Mouse (Mus musculus) kidney, embryonic 15.5 days (tissue): ENCODE results near the gene Fpr3. TPM values are rescaled to one million over a fixed set of nuclear protein-coding genes. Genes with fewer than 3 reads are reported as not detected.
"Not testable (repeated sequence)": the region's sequence is repeated elsewhere in the genome, so short reads cannot be mapped to it uniquely, and the experiment has no call there.

ENCODE experiments used
- ATAC-seq: fragments of 200-750 bp; cut with Nextera tagmentation; replicated peaks from 2 replicates; pipeline ENCODE4 v1.8.0; 2017; ENCODE audit warnings: moderate TSS enrichment; ENCODE audit not compliant: low FRiP score
- H3K27ac ChIP-seq: fragments of 300-500 bp; sonication (generic); 2 replicates; pipeline ENCODE4 v1.5.1; 2015; ENCODE audit warnings: mild to moderate bottlenecking, inconsistent platforms
- H3K27me3 ChIP-seq: fragments of 300-500 bp; sonication (generic); 2 replicates; pipeline ENCODE4 v1.6.1; 2015; ENCODE audit warnings: inconsistent platforms
- H3K36me3 ChIP-seq: fragments of 300-500 bp; sonication (generic); 2 replicates; pipeline ENCODE4 v1.6.1; 2015; ENCODE audit warnings: inconsistent platforms
- H3K4me1 ChIP-seq: fragments of 300-500 bp; sonication (generic); 2 replicates; pipeline ENCODE4 v1.6.1; 2015; ENCODE audit warnings: inconsistent platforms
- H3K4me2 ChIP-seq: fragments of 300-500 bp; sonication (generic); 2 replicates; pipeline ENCODE4 v1.6.1; 2015; ENCODE audit warnings: moderate library complexity, mild to moderate bottlenecking, inconsistent platforms
- H3K4me3 ChIP-seq: fragments of 300-500 bp; sonication (generic); replicated peaks from 2 replicates; pipeline ENCODE4 v1.5.1; 2015; ENCODE audit warnings: mild to moderate bottlenecking, inconsistent platforms
- H3K9ac ChIP-seq: fragments of 300-500 bp; sonication (generic); 2 replicates; pipeline ENCODE4 v1.6.1; 2015; ENCODE audit warnings: mild to moderate bottlenecking, inconsistent platforms
- H3K9me3 ChIP-seq: fragments of 300-500 bp; sonication (generic); replicated peaks from 2 replicates; pipeline ENCODE4 v1.6.1; 2016; ENCODE audit warnings: inconsistent platforms
- WGBS: fragments of 180-500 bp; shearing (Covaris S2); methylation state at CpG from one replicate; pipeline ENCODE4 v1.1.7; 2015; ENCODE audit warnings: mixed read lengths; 5-methylcytosine and 5-hydroxymethylcytosine counted together
- polyA plus RNA-seq: library from polyadenylated mRNA; unstranded; fragments of >200 nt; fragmentation: Nextera tagmentation; extraction: Ambion mirVana; gene quantifications from 2 replicates; pipeline ENCODE4 v1.2.1, GENCODE M21; 2015

Gene Fpr3
- polyA plus RNA-seq, 1 experiment from 2014 or later: not detected

GRCm38 (mm10) chr17:17896039-17896438, 8.4 kb downstream of the Fpr3 start:
- Histone ChIP-seq H3K27ac (no peak overlapping the region), H3K9me3 (no peaks in the 10 kb centered on the region), H3K36me3 (no peaks in the 10 kb centered on the region), H3K4me3 (no peak overlapping the region), H3K4me1 (no peaks in the 10 kb centered on the region), H3K4me2 (no peak overlapping the region), H3K27me3 (no peaks in the 10 kb centered on the region), H3K9ac (no peak overlapping the region)
- ATAC-seq: 0 out of 2 replicates have a peak, but pooled peaks have one; percentile 29
- 4% methylated on average over 4 of the region's 4 CpGs for WGBS

GRCm38 (mm10) chr17:17899268-17899667, 11.6 kb downstream of the Fpr3 start:
- H3K4me3 ChIP-seq: no peak overlapping the region
- no peaks in the 10 kb centered on the region for H3K4me1 ChIP-seq
- WGBS: 85% methylated on average over 2 of the region's 2 CpGs
- H3K27me3 ChIP-seq: no peaks in the 10 kb centered on the region
- no peak overlapping the region for H3K9ac ChIP-seq
- no peak overlapping the region for H3K27ac ChIP-seq
- no peaks in the 10 kb centered on the region for H3K9me3 ChIP-seq
- H3K4me2 ChIP-seq: no peak overlapping the region
- no peak for ATAC-seq
- no peaks in the 10 kb centered on the region for H3K36me3 ChIP-seq

GRCm38 (mm10) chr17:17900768-17901167, 13.1 kb downstream of the Fpr3 start:
- no peak for ATAC-seq
- Histone ChIP-seq H3K9ac (no peak overlapping the region), H3K27me3 (no peaks in the 10 kb centered on the region), H3K36me3 (no peaks in the 10 kb centered on the region), H3K27ac (no peak overlapping the region), H3K4me2 (no peak overlapping the region), H3K4me1 (no peaks in the 10 kb centered on the region), H3K9me3 (no peaks in the 10 kb centered on the region), H3K4me3 (no peak overlapping the region)
- 89% methylated on average over 1 of the region's 1 CpGs for WGBS

- peak overlapping the region; percentile 55 for H3K4me3 ChIP-seq
- no peaks in the 10 kb centered on the region for H3K9me3 ChIP-seq
- WGBS: 15% methylated on average over 51 of the region's 51 CpGs
- H3K36me3 ChIP-seq: no peaks in the 10 kb centered on the region
- peak overlapping the region; percentile 86 for H3K4me2 ChIP-seq
- no peaks in the 10 kb centered on the region for H3K4me1 ChIP-seq
- H3K9ac ChIP-seq: peak overlapping the region; percentile 45; the same call in 1 of the 2 replicates
- no peaks in the 10 kb centered on the region; the same call in 1 of the 2 replicates for H3K27me3 ChIP-seq
- peak; percentile 100 for ATAC-seq
- no peak overlapping the region for H3K27ac ChIP-seq
Observed at GRCm38 (mm10) chr17:17909636-17910421, 22.2 kb downstream of the Fpr3 start.

GRCm38 (mm10) chr17:17912618-17913017, 25.0 kb downstream of the Fpr3 start:
- H3K9me3 ChIP-seq, H3K4me2 ChIP-seq, H3K4me3 ChIP-seq, H3K4me1 ChIP-seq, H3K9ac ChIP-seq, H3K36me3 ChIP-seq, H3K27ac ChIP-seq, ATAC-seq, H3K27me3 ChIP-seq: not testable (repeated sequence)
- WGBS: 81% methylated on average over 8 of the region's 8 CpGs

- Histone ChIP-seq H3K4me2 (no peak overlapping the region), H3K27me3 (no peaks in the 10 kb centered on the region), H3K27ac (no peak overlapping the region), H3K4me3 (no peak overlapping the region), H3K4me1 (no peaks in the 10 kb centered on the region), H3K36me3 (no peaks in the 10 kb centered on the region), H3K9ac (no peak overlapping the region), H3K9me3 (no peaks in the 10 kb centered on the region)
- ATAC-seq: no peak
- 83% methylated on average over 1 of the region's 1 CpGs for WGBS
Observed at GRCm38 (mm10) chr17:17917376-17917775, 29.7 kb downstream of the Fpr3 start.

GRCm38 (mm10) chr17:17917782-17918181, 30.1 kb downstream of the Fpr3 start:
- H3K36me3 ChIP-seq: no peaks in the 10 kb centered on the region
- H3K4me1 ChIP-seq: no peaks in the 10 kb centered on the region
- H3K27me3 ChIP-seq: no peaks in the 10 kb centered on the region
- H3K4me3 ChIP-seq: no peak overlapping the region
- no peak for ATAC-seq
- H3K9me3 ChIP-seq: no peaks in the 10 kb centered on the region
- H3K9ac ChIP-seq: no peak overlapping the region
- no peak overlapping the region for H3K4me2 ChIP-seq
- H3K27ac ChIP-seq: no peak overlapping the region

GRCm38 (mm10) chr17:17973443-17973842, 85.8 kb downstream of the Fpr3 start:
- Histone ChIP-seq H3K36me3 (no peaks in the 10 kb centered on the region), H3K4me2 (no peak overlapping the region), H3K9me3 (0 out of 2 replicates have a peak, but pooled peaks cover 4% of the 10 kb centered on the region), H3K27ac (no peak overlapping the region), H3K9ac (no peak overlapping the region), H3K4me3 (no peak overlapping the region), H3K4me1 (no peaks in the 10 kb centered on the region), H3K27me3 (no peaks in the 10 kb centered on the region)
- ATAC-seq: no peak
- WGBS: 24% methylated on average over 1 of the region's 1 CpGs

GRCm38 (mm10) chr17:17981232-17981631, 93.6 kb downstream of the Fpr3 start:
- not testable (repeated sequence) for H3K4me1 ChIP-seq, H3K27ac ChIP-seq, H3K4me2 ChIP-seq, H3K9me3 ChIP-seq, H3K36me3 ChIP-seq, H3K4me3 ChIP-seq, ATAC-seq, H3K27me3 ChIP-seq, H3K9ac ChIP-seq
- 69% methylated on average over 2 of the region's 2 CpGs for WGBS

- Histone ChIP-seq H3K27ac (no peak overlapping the region), H3K9me3 (no peaks in the 10 kb centered on the region), H3K4me2 (no peak overlapping the region), H3K36me3 (no peaks in the 10 kb centered on the region), H3K4me1 (no peaks in the 10 kb centered on the region), H3K9ac (no peak overlapping the region), H3K27me3 (no peaks in the 10 kb centered on the region), H3K4me3 (no peak overlapping the region)
- ATAC-seq: no peak
- 91% methylated on average over 1 of the region's 1 CpGs for WGBS
Observed at GRCm38 (mm10) chr17:18004752-18005151, 117.1 kb downstream of the Fpr3 start.
